Mouse (Mus musculus) midbrain, embryonic 11.5 days (tissue): ENCODE results near the gene Slc9a9. TPM values are rescaled to one million over a fixed set of nuclear protein-coding genes. Genes with fewer than 3 reads are reported as not detected.
A peak's percentile ranks its signal among the peaks of the same experiment; 100 is the strongest.

ENCODE experiments used
- ATAC-seq: fragments of 200-750 bp; cut with Nextera tagmentation; 2 replicates; pipeline ENCODE4 v1.8.0; 2017; ENCODE audit warnings: moderate TSS enrichment, moderate library complexity; ENCODE audit not compliant: low FRiP score
- DNase-seq: peaks from one replicate; pipeline ENCODE4 v3.0.0; 2015; ENCODE audit warnings: low spot score; ENCODE audit errors: missing footprints
- H3K27ac ChIP-seq: fragments of 300-500 bp; sonication (generic); 2 replicates; pipeline ENCODE4 v1.5.1; 2014; ENCODE audit warnings: low read depth, low read length
- H3K27me3 ChIP-seq: fragments of 300-500 bp; sonication (generic); 2 replicates; pipeline ENCODE4 v1.6.1; 2014; ENCODE audit warnings: mild to moderate bottlenecking, low read length, moderate library complexity, mixed read lengths; ENCODE audit not compliant: control insufficient read depth, insufficient read depth
- H3K36me3 ChIP-seq: fragments of 300-500 bp; sonication (generic); 2 replicates; pipeline ENCODE4 v1.6.1; 2014; ENCODE audit warnings: mild to moderate bottlenecking, low read length, moderate library complexity, mixed read lengths; ENCODE audit not compliant: control insufficient read depth, insufficient read depth
- H3K4me1 ChIP-seq: fragments of 300-500 bp; sonication (generic); 2 replicates; pipeline ENCODE4 v1.6.1; 2014; ENCODE audit warnings: low read length; ENCODE audit not compliant: control insufficient read depth, insufficient read depth
- H3K4me2 ChIP-seq: fragments of 300-500 bp; sonication (generic); 2 replicates; pipeline ENCODE4 v1.6.1; 2014; ENCODE audit warnings: mild to moderate bottlenecking, moderate library complexity
- H3K4me3 ChIP-seq: fragments of 300-500 bp; sonication (generic); 2 replicates; pipeline ENCODE4 v1.5.1; 2014; ENCODE audit warnings: low read depth, low read length
- H3K9ac ChIP-seq: fragments of 300-500 bp; sonication (generic); 2 replicates; pipeline ENCODE4 v1.6.1; 2014; ENCODE audit warnings: low read length
- H3K9me3 ChIP-seq: fragments of 300-500 bp; sonication (generic); 2 replicates; pipeline ENCODE4 v1.6.1; 2016; ENCODE audit warnings: low read length; ENCODE audit not compliant: control insufficient read depth
- WGBS: fragments of 180-500 bp; shearing (Covaris S2); extraction: QIAGEN DNeasy Blood & Tissue Kit; methylation state at CpG from one replicate; pipeline ENCODE4 v1.1.7; 2014; 5-methylcytosine and 5-hydroxymethylcytosine counted together
- polyA plus RNA-seq: library from polyadenylated mRNA; unstranded; fragments of >200 nt; fragmentation: Nextera tagmentation; extraction: Ambion mirVana; gene quantifications from 2 replicates; pipeline ENCODE4 v1.2.1, GENCODE M21; 2014

Slc9a9 gene
- polyA plus RNA-seq, 1 experiment from 2014 or later: 3.3 TPM

- Histone ChIP-seq H3K4me2 (no peak overlapping the region), H3K9me3 (no peaks in the 10 kb centered on the region), H3K27ac (no peak overlapping the region), H3K27me3 (no peaks in the 10 kb centered on the region), H3K4me1 (no peaks in the 10 kb centered on the region), H3K4me3 (no peak overlapping the region), H3K9ac (no peak overlapping the region), H3K36me3 (no peaks in the 10 kb centered on the region)
- DNase-seq (no peak), ATAC-seq (no peak)
- WGBS: 86% methylated on average over 1 of the region's 1 CpGs
Measured at GRCm38 (mm10) chr9:94885151-94885550, 215.4 kb downstream of the Slc9a9 start.

- no peak overlapping the region for H3K9ac ChIP-seq
- DNase-seq: peak; percentile 51
- no peak overlapping the region for H3K4me2 ChIP-seq
- H3K4me3 ChIP-seq: no peak overlapping the region
- no peak overlapping the region for H3K27ac ChIP-seq
- no peaks in the 10 kb centered on the region for H3K9me3 ChIP-seq
- H3K4me1 ChIP-seq: no peaks in the 10 kb centered on the region
- H3K27me3 ChIP-seq: no peaks in the 10 kb centered on the region
- no peak for ATAC-seq
- H3K36me3 ChIP-seq: no peaks in the 10 kb centered on the region
Measured at GRCm38 (mm10) chr9:94889647-94890046, 219.9 kb downstream of the Slc9a9 start.

DNA sequence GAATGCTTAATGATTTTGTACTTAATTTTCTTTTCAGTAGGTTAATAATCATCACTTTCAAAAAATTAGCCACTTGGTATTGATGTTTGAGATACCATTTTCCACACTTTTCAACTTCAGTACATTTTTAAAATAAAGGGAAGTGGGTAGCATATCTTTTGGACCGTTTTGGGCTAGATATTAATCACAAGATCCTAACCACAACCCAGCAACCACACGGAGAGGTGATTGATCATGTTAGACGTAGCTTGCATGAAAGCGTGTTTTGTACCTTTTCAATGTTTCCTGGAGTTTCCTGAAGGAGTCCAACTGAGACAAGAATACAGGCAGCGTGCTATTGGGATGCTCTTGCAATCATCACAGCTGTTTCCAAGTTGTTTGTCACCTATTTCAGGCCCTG, 226.2 kb downstream of the Slc9a9 start:
- Histone ChIP-seq H3K36me3 (no peaks in the 10 kb centered on the region), H3K9ac (no peak overlapping the region), H3K4me3 (no peak overlapping the region), H3K4me2 (no peak overlapping the region), H3K27ac (no peak overlapping the region), H3K4me1 (no peaks in the 10 kb centered on the region), H3K9me3 (peaks cover 4% of the 10 kb centered on the region; the same call in 1 of the 2 replicates), H3K27me3 (no peaks in the 10 kb centered on the region)
- peak; percentile 57 for DNase-seq
- no peak for ATAC-seq
- 89% methylated on average over 5 of the region's 5 CpGs for WGBS

DNA sequence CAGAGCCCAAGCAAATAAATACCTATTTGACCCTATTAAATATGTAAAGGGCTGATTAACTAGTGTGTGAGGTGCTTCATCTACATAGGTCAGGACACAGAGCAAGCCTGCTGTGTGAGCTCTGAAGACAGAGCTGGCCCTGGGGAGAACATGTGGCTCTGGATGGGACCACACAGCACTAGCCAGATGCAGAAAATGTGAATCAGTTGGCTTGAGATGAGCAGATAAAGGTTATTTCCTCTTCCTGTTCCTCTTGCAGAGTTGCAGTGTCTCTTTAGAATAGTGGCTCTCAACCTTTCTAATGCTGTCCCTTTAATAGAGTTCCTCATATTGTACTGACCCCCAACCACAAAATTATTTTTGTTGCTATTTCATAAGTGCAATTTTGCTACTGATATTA, 234.5 kb downstream of the Slc9a9 start:
- no peak for ATAC-seq
- H3K4me1 ChIP-seq: no peaks in the 10 kb centered on the region
- H3K9me3 ChIP-seq: no peaks in the 10 kb centered on the region; the same call in 1 of the 2 replicates

DNA sequence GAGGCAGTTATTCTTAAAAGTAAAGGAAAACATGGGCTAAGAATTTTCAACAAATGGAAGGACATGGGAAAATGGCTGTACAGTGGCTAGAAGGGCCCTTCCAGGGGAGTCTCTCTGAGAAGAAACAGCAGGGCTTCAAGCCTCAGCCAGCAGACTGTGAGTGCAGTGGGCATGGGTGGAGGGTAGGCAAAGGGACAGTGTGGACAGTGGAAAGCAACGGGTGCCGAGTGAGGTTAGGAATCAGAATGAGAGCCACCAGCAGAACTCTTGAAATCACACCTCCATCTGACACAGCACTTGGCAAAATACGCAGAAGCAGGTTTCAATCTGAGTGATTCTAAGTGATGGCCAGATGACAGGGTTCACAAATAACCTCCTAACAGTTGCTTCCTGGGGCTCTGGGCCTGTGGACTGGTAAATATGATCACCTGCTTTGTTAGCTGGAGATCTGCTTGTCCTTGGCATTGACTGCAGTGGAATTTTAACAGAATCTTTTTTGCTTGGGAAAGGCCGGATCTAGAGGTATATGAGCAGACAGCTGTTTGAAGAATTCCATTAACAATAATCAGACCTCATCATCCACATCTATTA, 237.4 kb downstream of the Slc9a9 start:
- Histone ChIP-seq H3K27me3 (no peaks in the 10 kb centered on the region), H3K27ac (no peak overlapping the region), H3K9me3 (no peaks in the 10 kb centered on the region; the same call in 1 of the 2 replicates), H3K4me1 (no peaks in the 10 kb centered on the region), H3K4me2 (no peak overlapping the region), H3K36me3 (no peaks in the 10 kb centered on the region), H3K4me3 (no peak overlapping the region), H3K9ac (no peak overlapping the region)
- DNase-seq: peak; percentile 73
- ATAC-seq: no peak
- 86% methylated on average over 4 of the region's 4 CpGs for WGBS

More for the DNA sequence above, 234.5 kb downstream of the Slc9a9 start:
- no peaks in the 10 kb centered on the region for H3K36me3 ChIP-seq
- H3K4me2 ChIP-seq: no peak overlapping the region
- H3K27ac ChIP-seq: no peak overlapping the region
- no peak for DNase-seq
- no peaks in the 10 kb centered on the region for H3K27me3 ChIP-seq
- no peak overlapping the region for H3K9ac ChIP-seq
- no peak overlapping the region for H3K4me3 ChIP-seq

GRCm38 (mm10) chr9:94912071-94912470, 242.4 kb downstream of the Slc9a9 start:
- WGBS: 89% methylated on average over 9 of the region's 9 CpGs

GRCm38 (mm10) chr9:94922062-94922461, 252.4 kb downstream of the Slc9a9 start:
- Histone ChIP-seq H3K4me2 (no peak overlapping the region), H3K27me3 (no peaks in the 10 kb centered on the region), H3K27ac (no peak overlapping the region), H3K4me3 (no peak overlapping the region), H3K9me3 (no peaks in the 10 kb centered on the region), H3K9ac (no peak overlapping the region), H3K36me3 (no peaks in the 10 kb centered on the region), H3K4me1 (no peaks in the 10 kb centered on the region)
- WGBS: 61% methylated on average over 5 of the region's 5 CpGs
- ATAC-seq: no peak
- no peak for DNase-seq

More at GRCm38 (mm10) chr9:94912071-94912470, 242.4 kb downstream of the Slc9a9 start:
- H3K4me2 ChIP-seq: no peak overlapping the region
- DNase-seq (peak; percentile 72), ATAC-seq (no peak)
- H3K36me3 ChIP-seq: no peaks in the 10 kb centered on the region
- no peak overlapping the region for H3K4me3 ChIP-seq
- no peaks in the 10 kb centered on the region for H3K4me1 ChIP-seq
- H3K9me3 ChIP-seq: no peaks in the 10 kb centered on the region
- no peak overlapping the region for H3K9ac ChIP-seq
- no peak overlapping the region for H3K27ac ChIP-seq
- no peaks in the 10 kb centered on the region for H3K27me3 ChIP-seq

- Histone ChIP-seq H3K27ac (no peak overlapping the region), H3K9me3 (no peaks in the 10 kb centered on the region), H3K4me1 (no peaks in the 10 kb centered on the region), H3K36me3 (no peaks in the 10 kb centered on the region), H3K4me3 (no peak overlapping the region), H3K27me3 (no peaks in the 10 kb centered on the region), H3K4me2 (no peak overlapping the region), H3K9ac (no peak overlapping the region)
- WGBS: 86% methylated on average over 3 of the region's 3 CpGs
- ATAC-seq (no peak), DNase-seq (no peak)
Measured at GRCm38 (mm10) chr9:94925845-94926244, 256.1 kb downstream of the Slc9a9 start.

- no peak overlapping the region for H3K4me3 ChIP-seq
- no peaks in the 10 kb centered on the region for H3K4me1 ChIP-seq
- H3K4me2 ChIP-seq: no peak overlapping the region
- no peaks in the 10 kb centered on the region for H3K36me3 ChIP-seq
- H3K27me3 ChIP-seq: no peaks in the 10 kb centered on the region
- no peaks in the 10 kb centered on the region for H3K9me3 ChIP-seq
- DNase-seq (no peak), ATAC-seq (no peak)
- H3K9ac ChIP-seq: no peak overlapping the region
- no peak overlapping the region for H3K27ac ChIP-seq
Measured at GRCm38 (mm10) chr9:94927101-94927500, 257.4 kb downstream of the Slc9a9 start.
